Mouse (Mus musculus) kidney, adult 2 months (tissue): ENCODE results near the gene Cops4.

Experiments used
- CTCF ChIP-seq: fragments of 200-500 bp; conservative IDR thresholded peaks from 2 replicates; pipeline ENCODE4 v1.5.1; 2011; ENCODE audit warnings: low read depth, mild to moderate bottlenecking, control low read depth, low read length, moderate library complexity, mixed read lengths; ENCODE audit not compliant: insufficient read depth, insufficient read length
- POLR2A ChIP-seq: fragments of 200-500 bp; IDR thresholded peaks from one replicate; pipeline ENCODE4 v1.6.1; 2011; ENCODE audit warnings: low read depth, low read length, control low read depth

GRCm38 (mm10) chr5:100581622-100582434 is 63.7 kb downstream of the Cops4 start:
- TF ChIP-seq POLR2A: no peak
- no peak for TF ChIP-seq CTCF
